ENCODE assay signal across 7 mouse cellular contexts in genomic region chr11:118418442-118418833, GRCm38 (mm10). TPM values are rescaled to one million over a fixed set of nuclear protein-coding genes. Genes with fewer than 3 reads are reported as not detected.
A peak's percentile ranks its signal among the peaks of the same experiment; 100 is the strongest.
DNase-seq lines count a peak whose midpoint lies in the region; ATAC-seq and TF ChIP-seq lines count a peak whose summit lies in the region.

No protein-coding gene starts in this region.

- peaks cover 3% of the 10 kb centered on the region; the same call in 1 of the 2 replicates for H3K36me3 ChIP-seq in neural tube, embryonic 11.5 days (ENCODE audit: control insufficient read depth, insufficient read depth, low read length)
- H3K36me3 ChIP-seq in forebrain, embryonic 14.5 days (ENCODE audit: control insufficient read depth, insufficient read depth, low read length): peaks cover 15% of the 10 kb centered on the region
- no peaks in the 10 kb centered on the region for H3K36me3 ChIP-seq in liver, embryonic 14.5 days (replicated peaks; ENCODE audit: control insufficient read depth, insufficient read depth, low read depth)
- H3K36me3 ChIP-seq in stomach, postnatal 0 days (ENCODE audit: control insufficient read depth, insufficient read depth, low read length): peaks cover 4% of the 10 kb centered on the region; the same call in 1 of the 2 replicates

- peak; percentile 10; the same call in 1 of the 2 replicates for TF ChIP-seq CTCF in liver, embryonic 14.5 days (IDR thresholded peaks at IDR 0.05; ENCODE audit: low read depth)
- no peak for TF ChIP-seq CTCF in stomach, postnatal 0 days (IDR thresholded peaks at IDR 0.05; ENCODE audit: low read depth)

- DNase-seq in neural tube, embryonic 11.5 days (ENCODE audit: low spot score): no peak
- no peak for DNase-seq in neural tube, embryonic 10.5 days (ENCODE audit: extremely low spot score, low spot score)
- no peak for DNase-seq in forebrain, embryonic 14.5 days (ENCODE audit: low spot score)
- peak in 1 of 3 experiments; percentile 36 for DNase-seq in liver, embryonic 14.5 days (ENCODE audit: low read depth in 3 of 3, low spot score in 3 of 3)
- no peak for DNase-seq in stomach, postnatal 0 days (ENCODE audit: low spot score)
- no peak for DNase-seq in thymus, postnatal 0 days (ENCODE audit: low spot score)
- DNase-seq in thymus, postnatal 10 days (ENCODE audit: low spot score in 2 of 2): no peak

- H3K9me3 ChIP-seq in neural tube, embryonic 11.5 days (ENCODE audit: control insufficient read depth, low read length): no peaks in the 10 kb centered on the region
- no peaks in the 10 kb centered on the region for H3K9me3 ChIP-seq in forebrain, embryonic 14.5 days (replicated peaks; ENCODE audit: control insufficient read depth, low read length)
- no peaks in the 10 kb centered on the region for H3K9me3 ChIP-seq in liver, embryonic 14.5 days (ENCODE audit: control insufficient read depth, low read length)
- no peaks in the 10 kb centered on the region for H3K9me3 ChIP-seq in stomach, postnatal 0 days (ENCODE audit: control insufficient read depth, low read length)

- peak overlapping the region; percentile 71 for H3K4me2 ChIP-seq in neural tube, embryonic 11.5 days (ENCODE audit: low read depth)
- H3K4me2 ChIP-seq in forebrain, embryonic 14.5 days (ENCODE audit: low read length): peak overlapping the region; percentile 88
- peak overlapping the region; percentile 86 for H3K4me2 ChIP-seq in liver, embryonic 14.5 days (ENCODE audit: low read depth)
- peak overlapping the region; percentile 89 for H3K4me2 ChIP-seq in stomach, postnatal 0 days (replicated peaks; ENCODE audit: low read depth)

- TF ChIP-seq EP300 in liver, embryonic 14.5 days (IDR thresholded peaks at IDR 0.05; ENCODE audit: low read depth): no peak
- TF ChIP-seq EP300 in stomach, postnatal 0 days (optimal IDR thresholded peaks at IDR 0.05): no peak

- no peak overlapping the region for H3K27ac ChIP-seq in neural tube, embryonic 11.5 days (ENCODE audit: low read depth, low read length)
- peak overlapping the region; percentile 70; the same call in 1 of the 2 replicates for H3K27ac ChIP-seq in forebrain, embryonic 14.5 days (ENCODE audit: low read depth, low read length)
- H3K27ac ChIP-seq in liver, embryonic 14.5 days: peak overlapping the region; percentile 63
- peak overlapping the region; percentile 94 for H3K27ac ChIP-seq in stomach, postnatal 0 days (replicated peaks)

- peak; percentile 20 for ATAC-seq in neural tube, embryonic 11.5 days (ENCODE audit: insufficient read depth, low FRiP score, low TSS enrichment)
- ATAC-seq in forebrain, embryonic 14.5 days: no peak; the same call in 1 of the 2 replicates
- peak; percentile 22; the same call in 1 of the 2 replicates for ATAC-seq in liver, embryonic 14.5 days (ENCODE audit: insufficient read depth)
- peak; percentile 3 for ATAC-seq in stomach, postnatal 0 days (ENCODE audit: low FRiP score, low TSS enrichment)

- peaks cover 5% of the 10 kb centered on the region for H3K4me1 ChIP-seq in neural tube, embryonic 11.5 days (ENCODE audit: control insufficient read depth, insufficient read depth, low read length)
- H3K4me1 ChIP-seq in forebrain, embryonic 14.5 days (ENCODE audit: control insufficient read depth, insufficient read depth, low read length): peaks cover 10% of the 10 kb centered on the region
- H3K4me1 ChIP-seq in liver, embryonic 14.5 days (replicated peaks; ENCODE audit: control insufficient read depth in 2 of 2, insufficient read depth in 2 of 2, low read length in 1 of 2): peaks cover 6 to 15% of the 10 kb centered on the region in 2 experiments
- H3K4me1 ChIP-seq in stomach, postnatal 0 days (replicated peaks; ENCODE audit: control insufficient read depth, insufficient read depth): peaks cover 12% of the 10 kb centered on the region

- peak overlapping the region; percentile 83 for H3K4me3 ChIP-seq in neural tube, embryonic 11.5 days (ENCODE audit: low read depth, low read length)
- peak overlapping the region; percentile 88 for H3K4me3 ChIP-seq in forebrain, embryonic 14.5 days (ENCODE audit: low read depth, low read length)
- peak overlapping the region; percentile 93 to 94 for H3K4me3 ChIP-seq in liver, embryonic 14.5 days (ENCODE audit: insufficient read depth in 1 of 2, low read depth in 2 of 2, low read length in 2 of 2)
- H3K4me3 ChIP-seq in stomach, postnatal 0 days (ENCODE audit: low read depth, low read length): peak overlapping the region; percentile 87

- no peaks in the 10 kb centered on the region for H3K27me3 ChIP-seq in neural tube, embryonic 11.5 days (ENCODE audit: control insufficient read depth, insufficient read depth, low read length)
- no peaks in the 10 kb centered on the region for H3K27me3 ChIP-seq in forebrain, embryonic 14.5 days (replicated peaks; ENCODE audit: control insufficient read depth, insufficient read depth, low read length)
- no peaks in the 10 kb centered on the region for H3K27me3 ChIP-seq in liver, embryonic 14.5 days (ENCODE audit: control insufficient read depth, insufficient read depth, low read length)
- H3K27me3 ChIP-seq in stomach, postnatal 0 days (ENCODE audit: control insufficient read depth, insufficient read depth, low read length): no peaks in the 10 kb centered on the region

- peak overlapping the region; percentile 90 for H3K9ac ChIP-seq in neural tube, embryonic 11.5 days (ENCODE audit: low read length)
- peak overlapping the region; percentile 98 for H3K9ac ChIP-seq in forebrain, embryonic 14.5 days (ENCODE audit: low read length)
- H3K9ac ChIP-seq in liver, embryonic 14.5 days (replicated peaks): peak overlapping the region; percentile 98
- H3K9ac ChIP-seq in stomach, postnatal 0 days (ENCODE audit: low read length): peak overlapping the region; percentile 97

- WGBS in neural tube, embryonic 11.5 days: 5% methylated on average over 12 of the region's 12 CpGs
- 5% methylated on average over 12 of the region's 12 CpGs for WGBS in forebrain, embryonic 14.5 days
- WGBS in liver, embryonic 14.5 days (ENCODE audit: insufficient replicate concordance): 3% methylated on average over 12 of the region's 12 CpGs
- 4% methylated on average over 12 of the region's 12 CpGs for WGBS in stomach, postnatal 0 days

RNA-seq across cellular contexts. Expression of gene Cant1, which starts 0.4 kb away (rescaled TPM):
- polyA plus RNA-seq in neural tube, embryonic 11.5 days (2014; fragmentation: Nextera tagmentation; extraction: Ambion mirVana): 27.7 and 29.4 TPM in 2 replicates
- 21.4 and 22.8 TPM in 2 replicates for polyA plus RNA-seq in forebrain, embryonic 14.5 days (2014; fragmentation: Nextera tagmentation; extraction: Ambion mirVana)
- 7.8 and 8.3 TPM in 2 replicates for polyA plus RNA-seq in liver, embryonic 14.5 days (2012; rRNA removed)
- 6.0 and 7.4 TPM in 2 replicates for polyA plus RNA-seq in liver, embryonic 14.5 days (2014; fragmentation: Nextera tagmentation; extraction: Ambion mirVana)
- polyA plus RNA-seq in stomach, postnatal 0 days (2015; fragmentation: Nextera tagmentation; extraction: Ambion mirVana): 32.3 and 33.9 TPM in 2 replicates
- polyA plus RNA-seq in thymus, postnatal 0 days (2015; fragmentation: Nextera tagmentation; extraction: Ambion mirVana): 24.6 and 26.6 TPM in 2 replicates

RNA-seq across cellular contexts. Expression of gene C1qtnf1, which starts 9.6 kb away (rescaled TPM):
- polyA plus RNA-seq in neural tube, embryonic 11.5 days (2014; fragmentation: Nextera tagmentation; extraction: Ambion mirVana): 2.5 TPM in 2 replicates
- 2.3 and 3.0 TPM in 2 replicates for polyA plus RNA-seq in forebrain, embryonic 14.5 days (2014; fragmentation: Nextera tagmentation; extraction: Ambion mirVana)
- 0.93 and 1.1 TPM in 2 replicates for polyA plus RNA-seq in liver, embryonic 14.5 days (2012; rRNA removed)
- 0.90 and 1.4 TPM in 2 replicates for polyA plus RNA-seq in liver, embryonic 14.5 days (2014; fragmentation: Nextera tagmentation; extraction: Ambion mirVana)
- polyA plus RNA-seq in stomach, postnatal 0 days (2015; fragmentation: Nextera tagmentation; extraction: Ambion mirVana): 9.0 and 11.0 TPM in 2 replicates
- polyA plus RNA-seq in thymus, postnatal 0 days (2015; fragmentation: Nextera tagmentation; extraction: Ambion mirVana): 2.4 and 2.8 TPM in 2 replicates

RNA-seq across cellular contexts. Expression of gene Lgals3bp, which starts 16.5 kb away (rescaled TPM):
- polyA plus RNA-seq in neural tube, embryonic 11.5 days (2014; fragmentation: Nextera tagmentation; extraction: Ambion mirVana): 1.7 and 1.9 TPM in 2 replicates
- 3.0 TPM in 2 replicates for polyA plus RNA-seq in forebrain, embryonic 14.5 days (2014; fragmentation: Nextera tagmentation; extraction: Ambion mirVana)
- polyA plus RNA-seq in liver, embryonic 14.5 days (2012; rRNA removed): 36.6 and 43.8 TPM in 2 replicates
- polyA plus RNA-seq in liver, embryonic 14.5 days (2014; fragmentation: Nextera tagmentation; extraction: Ambion mirVana): 30.1 and 32.6 TPM in 2 replicates
- polyA plus RNA-seq in stomach, postnatal 0 days (2015; fragmentation: Nextera tagmentation; extraction: Ambion mirVana): 142 and 144 TPM in 2 replicates
- polyA plus RNA-seq in thymus, postnatal 0 days (2015; fragmentation: Nextera tagmentation; extraction: Ambion mirVana): 100.0 and 116 TPM in 2 replicates

RNA-seq across cellular contexts. Expression of gene Engase, which starts 58.2 kb away (rescaled TPM):
- 6.9 and 7.0 TPM in 2 replicates for polyA plus RNA-seq in neural tube, embryonic 11.5 days (2014; fragmentation: Nextera tagmentation; extraction: Ambion mirVana)
- polyA plus RNA-seq in forebrain, embryonic 14.5 days (2014; fragmentation: Nextera tagmentation; extraction: Ambion mirVana): 3.9 and 4.9 TPM in 2 replicates
- 4.1 and 4.7 TPM in 2 replicates for polyA plus RNA-seq in liver, embryonic 14.5 days (2012; rRNA removed)
- polyA plus RNA-seq in liver, embryonic 14.5 days (2014; fragmentation: Nextera tagmentation; extraction: Ambion mirVana): 6.5 and 6.6 TPM in 2 replicates
- 12.6 and 13.7 TPM in 2 replicates for polyA plus RNA-seq in stomach, postnatal 0 days (2015; fragmentation: Nextera tagmentation; extraction: Ambion mirVana)
- 16.0 and 17.1 TPM in 2 replicates for polyA plus RNA-seq in thymus, postnatal 0 days (2015; fragmentation: Nextera tagmentation; extraction: Ambion mirVana)
